Mouse (Mus musculus): ENCODE measurements around the gene Mtmr11. TPM values are rescaled to one million over a fixed set of nuclear protein-coding genes. Genes with fewer than 3 reads are reported as not detected.

The Mtmr11 gene
- total and polyA plus RNA-seq, 3 experiments, result 0.81 to 2.5 (median 0.83) TPM

GRCm38 (mm10) chr3:96128128-96128527 lies 33.7 kb upstream of the Mtmr11 start:
- in situ Hi-C loops (cut with MboI; ENCODE audit: low pct_ligation_motif_present, low pct_unique_long_range_greater_than_20kb, low sequenced_read_pairs) (no loop called here), dilution Hi-C loops (cut with MboI; ENCODE audit: extremely low pct_ligation_motif_present, extremely low pct_unique_long_range_greater_than_20kb, low sequenced_read_pairs) (no loop called here)
- Histone ChIP-seq H3K36me3 (replicated peaks in 1 of 2; ENCODE audit: control insufficient read depth in 1 of 2, insufficient read depth in 1 of 2, low read length in 1 of 2) (peaks cover 0 to 40% of the 10 kb centered on the region in 2 experiments), H3K9me3 (replicated peaks; ENCODE audit: low read length) (no peaks in the 10 kb centered on the region), H3K27ac (ENCODE audit: insufficient read depth, low read depth) (no peak overlapping the region), H3K9ac (ENCODE audit: insufficient read depth, low read depth) (no peak overlapping the region), H3K4me3 (replicated peaks in 1 of 3; ENCODE audit: low read depth in 2 of 3, low read length in 2 of 3, poor library complexity in 1 of 3) (no peak overlapping the region), H3K4me2 (ENCODE audit: insufficient read depth, low read depth, poor library complexity, severe bottlenecking) (no peak overlapping the region), H3K27me3 (replicated peaks) (no peaks in the 10 kb centered on the region), H3K4me1 (ENCODE audit: control insufficient read depth in 1 of 2, insufficient read depth in 2 of 2) (peaks cover 0 to 9% of the 10 kb centered on the region in 2 experiments; a peak in 1 of 4 replicates), H3K79me2 (replicated peaks; ENCODE audit: control insufficient read depth, extremely low read depth, insufficient read depth, poor library complexity, severe bottlenecking) (peaks cover 5% of the 10 kb centered on the region; the same call in 1 of the 2 replicates)
- no peak for DNase-seq (ENCODE audit: extremely low read depth)
- TF ChIP-seq USF2 (conservative IDR thresholded peaks at IDR 0.05; ENCODE audit: low read depth, low read length), result no peak
- no peak for TF ChIP-seq POLR2AphosphoS2 (IDR thresholded peaks at IDR 0.05; ENCODE audit: low read depth, low read length)
- TF ChIP-seq TCF12 (IDR thresholded peaks at IDR 0.05; ENCODE audit: low read depth, low read length), result no peak
- no peak for TF ChIP-seq ZMIZ1 (IDR thresholded peaks at IDR 0.05; ENCODE audit: low read depth, low read length)
- no peak for TF ChIP-seq ZNF384 (IDR thresholded peaks at IDR 0.05; ENCODE audit: low read depth, low read length)
- no peak for TF ChIP-seq SMC3 (IDR thresholded peaks at IDR 0.05; ENCODE audit: low read depth, low read length)
- TF ChIP-seq HCFC1 (IDR thresholded peaks at IDR 0.05; ENCODE audit: low read depth, low read length), result no peak
- TF ChIP-seq EP300 (IDR thresholded peaks at IDR 0.05; ENCODE audit: low read length), result no peak
- TF ChIP-seq RCOR1 (conservative IDR thresholded peaks at IDR 0.05; ENCODE audit: low read depth, low read length), result no peak
- TF ChIP-seq IRF4 (IDR thresholded peaks at IDR 0.05; ENCODE audit: low read depth, low read length), result no peak
- no peak for TF ChIP-seq UBTF (IDR thresholded peaks at IDR 0.05; ENCODE audit: low read depth, low read length)
- no peak for TF ChIP-seq CTCF (conservative IDR thresholded peaks at IDR 0.05 in 1 of 2, IDR thresholded peaks at IDR 0.05 in 1 of 2; ENCODE audit: low read depth in 2 of 2, low read length in 2 of 2)
- no peak for TF ChIP-seq PAX5 (IDR thresholded peaks at IDR 0.05; ENCODE audit: low read length)
- no peak for TF ChIP-seq GABPA (IDR thresholded peaks at IDR 0.05; ENCODE audit: insufficient replicate concordance, low read depth, low read length)
- TF ChIP-seq TBP (conservative IDR thresholded peaks at IDR 0.05; ENCODE audit: low read depth, low read length), result no peak
- no peak for TF ChIP-seq MEF2A (IDR thresholded peaks at IDR 0.05; ENCODE audit: borderline replicate concordance, low read depth, low read length)
- TF ChIP-seq BHLHE40 (IDR thresholded peaks at IDR 0.05; ENCODE audit: low read depth, low read length), result no peak

GRCm38 (mm10) chr3:96132478-96132877 lies 29.3 kb upstream of the Mtmr11 start:
- H3K27ac ChIP-seq (ENCODE audit: insufficient read depth, low read depth), result no peak overlapping the region
- dilution Hi-C loops (cut with MboI; ENCODE audit: extremely low pct_ligation_motif_present, extremely low pct_unique_long_range_greater_than_20kb, low sequenced_read_pairs), result no loop called here
- in situ Hi-C loops (cut with MboI; ENCODE audit: low pct_ligation_motif_present, low pct_unique_long_range_greater_than_20kb, low sequenced_read_pairs), result no loop called here
- H3K4me2 ChIP-seq (ENCODE audit: insufficient read depth, low read depth, poor library complexity, severe bottlenecking), result no peak overlapping the region
- TF ChIP-seq NELFE (IDR thresholded peaks at IDR 0.05; ENCODE audit: low read depth, low read length) (no peak), MAZ (IDR thresholded peaks at IDR 0.05; ENCODE audit: low read depth, low read length) (no peak), ZNF384 (IDR thresholded peaks at IDR 0.05; ENCODE audit: low read depth, low read length) (no peak), KAT2A (IDR thresholded peaks at IDR 0.05; ENCODE audit: insufficient replicate concordance, low read length) (no peak), SIN3A (IDR thresholded peaks at IDR 0.05; ENCODE audit: low read length) (no peak), BHLHE40 (IDR thresholded peaks at IDR 0.05; ENCODE audit: low read depth, low read length) (no peak), POLR2A (IDR thresholded peaks at IDR 0.05; ENCODE audit: low read depth, low read length) (no peak), ZMIZ1 (IDR thresholded peaks at IDR 0.05; ENCODE audit: low read depth, low read length) (no peak), TBP (conservative IDR thresholded peaks at IDR 0.05; ENCODE audit: low read depth, low read length) (no peak), CHD2 (IDR thresholded peaks at IDR 0.05; ENCODE audit: low read length) (no peak), NRF1 (IDR thresholded peaks at IDR 0.05; ENCODE audit: low read depth, low read length) (no peak), PAX5 (IDR thresholded peaks at IDR 0.05; ENCODE audit: low read length) (no peak), SMC3 (IDR thresholded peaks at IDR 0.05; ENCODE audit: low read depth, low read length) (no peak), POLR2AphosphoS2 (IDR thresholded peaks at IDR 0.05; ENCODE audit: low read depth, low read length) (no peak), MAFK (IDR thresholded peaks at IDR 0.05; ENCODE audit: insufficient replicate concordance, low read length) (no peak), E2F4 (IDR thresholded peaks at IDR 0.05; ENCODE audit: insufficient replicate concordance, low read depth, low read length) (no peak)
- H3K27me3 ChIP-seq (replicated peaks), result no peaks in the 10 kb centered on the region
- H3K9ac ChIP-seq (ENCODE audit: insufficient read depth, low read depth), result no peak overlapping the region
- H3K79me2 ChIP-seq (replicated peaks; ENCODE audit: control insufficient read depth, extremely low read depth, insufficient read depth, poor library complexity, severe bottlenecking), result no peaks in the 10 kb centered on the region; the same call in 1 of the 2 replicates
- H3K4me1 ChIP-seq (ENCODE audit: control insufficient read depth in 1 of 2, insufficient read depth in 2 of 2), result peaks cover 0 to 12% of the 10 kb centered on the region in 2 experiments; a peak in 2 of 4 replicates
- H3K4me3 ChIP-seq (replicated peaks in 1 of 3; ENCODE audit: low read depth in 2 of 3, low read length in 2 of 3, poor library complexity in 1 of 3), result no peak overlapping the region
- DNase-seq (ENCODE audit: extremely low read depth), result no peak
- H3K9me3 ChIP-seq (replicated peaks; ENCODE audit: low read length), result no peaks in the 10 kb centered on the region
- peaks cover 7 to 67% of the 10 kb centered on the region in 2 experiments for H3K36me3 ChIP-seq (replicated peaks in 1 of 2; ENCODE audit: control insufficient read depth in 1 of 2, insufficient read depth in 1 of 2, low read length in 1 of 2)

Data from CH12.LX (cell line).